Mouse (Mus musculus) kidney, embryonic 16.5 days (tissue): ENCODE data around the gene Lsm2. TPM values are rescaled to one million over a fixed set of nuclear protein-coding genes. Genes with fewer than 3 reads are reported as not detected.
A peak's percentile ranks its signal among the peaks of the same experiment; 100 is the strongest.

ENCODE experiments used
- ATAC-seq: fragments of 200-750 bp; cut with Nextera tagmentation; 2 replicates; pipeline ENCODE4 v1.8.0; 2017; ENCODE audit warnings: moderate TSS enrichment; ENCODE audit not compliant: low FRiP score, low TSS enrichment
- H3K27ac ChIP-seq: fragments of 300-500 bp; sonication (generic); 2 replicates; pipeline ENCODE4 v1.5.1; 2014; ENCODE audit warnings: low read length
- H3K27me3 ChIP-seq: fragments of 300-500 bp; sonication (generic); 2 replicates; pipeline ENCODE4 v1.6.1; 2014; ENCODE audit warnings: low read length, control low read depth, mixed read lengths; ENCODE audit not compliant: insufficient read depth
- H3K36me3 ChIP-seq: fragments of 300-500 bp; sonication (generic); 2 replicates; pipeline ENCODE4 v1.6.1; 2014; ENCODE audit warnings: low read length, control low read depth, mixed read lengths; ENCODE audit not compliant: insufficient read depth
- H3K4me1 ChIP-seq: fragments of 300-500 bp; sonication (generic); 2 replicates; pipeline ENCODE4 v1.6.1; 2014; ENCODE audit warnings: low read length, control low read depth, mixed read lengths; ENCODE audit not compliant: insufficient read depth
- H3K4me2 ChIP-seq: fragments of 300-500 bp; sonication (generic); replicated peaks from 2 replicates; pipeline ENCODE4 v1.6.1; 2014; ENCODE audit warnings: low read depth, low read length
- H3K4me3 ChIP-seq: fragments of 300-500 bp; sonication (generic); 2 replicates; pipeline ENCODE4 v1.5.1; 2014; ENCODE audit warnings: mild to moderate bottlenecking, low read length
- H3K9ac ChIP-seq: fragments of 300-500 bp; sonication (generic); replicated peaks from 2 replicates; pipeline ENCODE4 v1.6.1; 2014; ENCODE audit warnings: low read length
- H3K9me3 ChIP-seq: fragments of 300-500 bp; sonication (generic); 2 replicates; pipeline ENCODE4 v1.6.1; 2016; ENCODE audit warnings: low read length, control low read depth
- WGBS: fragments of 180-500 bp; shearing (Covaris S2); extraction: QIAGEN DNeasy Blood & Tissue Kit; methylation state at CpG from one replicate; pipeline ENCODE4 v1.1.7; 2014; 5-methylcytosine and 5-hydroxymethylcytosine counted together
- polyA plus RNA-seq: library from polyadenylated mRNA; unstranded; fragments of >200 nt; fragmentation: Nextera tagmentation; extraction: Ambion mirVana; gene quantifications from 2 replicates; pipeline ENCODE4 v1.2.1, GENCODE M21; 2015

Gene Lsm2
- polyA plus RNA-seq, result 206 and 230 TPM in 2 replicates

DNA sequence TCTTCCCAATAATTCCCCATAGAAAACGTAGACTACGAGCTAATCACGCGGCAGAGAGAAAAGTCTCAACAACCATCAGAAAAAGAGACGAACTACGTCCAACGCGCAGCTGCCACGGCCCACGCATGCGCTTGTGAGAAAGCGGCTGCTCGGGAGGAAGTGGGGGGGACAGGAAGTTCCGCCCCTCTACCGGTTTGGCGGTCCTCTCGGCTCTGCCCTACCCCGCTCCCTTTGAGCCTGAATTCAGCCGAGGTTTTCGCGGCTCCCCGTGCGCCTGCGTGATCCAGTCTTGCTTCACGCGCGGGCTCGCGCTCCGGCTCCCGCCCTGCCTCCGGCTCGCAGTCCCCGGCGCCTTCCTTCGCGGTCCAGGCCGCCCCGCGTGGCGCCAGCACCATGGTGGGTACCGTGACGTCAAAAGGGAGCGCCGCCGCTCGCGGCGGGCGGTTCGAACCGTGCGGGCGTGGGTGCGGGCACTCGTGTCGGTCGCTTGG is at the start of gene Lsm2:
Gene Lsm2 (plus strand): TSS at position 173 of the 491 bp plus-strand sequence.
- 0% methylated on average over 58 of the region's 58 CpGs for WGBS
- Histone ChIP-seq H3K27ac (peak within 1 kb of the TSS; percentile 99), H3K4me3 (peak within 1 kb of the TSS; percentile 92), H3K27me3 (no peaks in the 10 kb centered on the region), H3K9ac (peak within 1 kb of the TSS; percentile 96), H3K4me1 (peaks cover 27% of the 10 kb centered on the region), H3K9me3 (no peaks in the 10 kb centered on the region), H3K36me3 (peaks cover 17% of the 10 kb centered on the region), H3K4me2 (peak within 1 kb of the TSS; percentile 82)
- ATAC-seq, result peak; percentile 94

DNA sequence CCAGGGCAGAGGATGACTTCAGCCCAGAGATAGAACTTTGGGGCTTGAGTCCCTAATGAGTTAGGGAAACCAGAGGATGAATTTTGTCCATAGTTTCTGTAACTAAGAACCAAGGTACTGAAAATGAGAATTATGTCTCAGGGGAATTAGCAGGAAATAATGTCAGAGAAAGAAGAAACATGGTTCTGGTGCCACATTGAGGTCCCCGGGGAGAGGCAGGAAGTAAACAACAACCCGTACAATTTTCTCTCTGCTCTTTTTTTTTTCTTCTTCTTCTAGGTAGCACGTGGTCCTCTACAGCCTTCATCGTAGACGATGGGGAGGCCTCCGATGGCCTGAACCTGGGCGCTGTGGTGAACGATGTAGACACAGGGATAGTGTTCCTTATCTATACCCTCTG is 49.4 kb upstream of the Lsm2 start:
- no peak for ATAC-seq
- H3K4me3 ChIP-seq, result peak overlapping the region; percentile 76
- no peaks in the 10 kb centered on the region for H3K36me3 ChIP-seq
- 85% methylated on average over 8 of the region's 8 CpGs for WGBS
- H3K9ac ChIP-seq, result peak overlapping the region; percentile 83
- peak overlapping the region; percentile 74 for H3K4me2 ChIP-seq
- no peaks in the 10 kb centered on the region for H3K27me3 ChIP-seq
- no peaks in the 10 kb centered on the region for H3K9me3 ChIP-seq
- H3K27ac ChIP-seq, result no peak overlapping the region
- H3K4me1 ChIP-seq, result peaks cover 14% of the 10 kb centered on the region

DNA sequence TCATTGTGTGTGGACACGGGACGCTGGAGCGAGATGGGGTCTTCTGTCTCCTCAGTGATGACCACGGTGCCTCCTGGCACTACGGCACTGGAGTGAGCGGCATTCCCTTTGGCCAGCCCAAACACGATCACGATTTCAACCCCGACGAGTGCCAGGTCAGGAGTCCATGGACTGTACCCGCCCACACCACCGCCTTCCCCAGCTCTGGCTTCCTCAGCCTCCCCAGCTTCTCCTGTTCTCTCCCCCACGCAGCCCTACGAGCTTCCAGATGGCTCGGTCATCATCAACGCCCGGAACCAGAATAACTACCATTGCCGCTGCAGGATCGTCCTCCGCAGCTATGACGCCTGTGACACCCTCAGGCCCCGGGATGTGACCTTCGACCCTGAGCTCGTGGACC is 47.6 kb upstream of the Lsm2 start:
- H3K27me3 ChIP-seq, result no peaks in the 10 kb centered on the region
- H3K4me3 ChIP-seq, result no peak overlapping the region
- H3K9me3 ChIP-seq, result no peaks in the 10 kb centered on the region
- H3K36me3 ChIP-seq, result no peaks in the 10 kb centered on the region
- H3K27ac ChIP-seq, result no peak overlapping the region
- 56% methylated on average over 24 of the region's 24 CpGs for WGBS
- H3K4me1 ChIP-seq, result peaks cover 14% of the 10 kb centered on the region
- peak overlapping the region; percentile 34 for H3K4me2 ChIP-seq
- no peak overlapping the region for H3K9ac ChIP-seq
- no peak for ATAC-seq

DNA sequence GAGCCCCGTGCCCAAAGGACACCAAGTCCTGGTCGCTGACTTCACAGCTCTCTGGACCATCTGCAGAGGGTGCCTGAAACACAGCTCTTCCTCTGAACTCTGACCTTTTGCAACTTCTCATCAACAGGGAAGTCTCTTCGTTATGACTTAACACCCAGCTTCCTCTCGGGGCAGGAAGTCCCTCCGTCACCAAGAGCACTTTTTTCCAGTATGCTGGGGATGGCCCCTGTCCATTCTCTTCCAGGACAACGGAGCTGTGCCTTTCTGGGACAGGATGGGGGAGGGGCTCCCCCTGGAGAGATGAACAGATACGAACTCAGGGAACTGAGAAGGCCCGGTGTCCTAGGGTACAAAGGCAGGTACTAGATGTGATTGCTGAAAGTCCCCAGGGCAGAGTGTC is 46.8 kb upstream of the Lsm2 start:
- no peaks in the 10 kb centered on the region for H3K36me3 ChIP-seq
- H3K9ac ChIP-seq, result no peak overlapping the region
- H3K9me3 ChIP-seq, result no peaks in the 10 kb centered on the region
- H3K27me3 ChIP-seq, result no peaks in the 10 kb centered on the region
- H3K4me1 ChIP-seq, result peaks cover 14% of the 10 kb centered on the region
- WGBS, result 45% methylated on average over 8 of the region's 8 CpGs
- H3K27ac ChIP-seq, result no peak overlapping the region
- no peak overlapping the region for H3K4me3 ChIP-seq
- no peak for ATAC-seq
- peak overlapping the region; percentile 34; the same call in 1 of the 2 replicates for H3K4me2 ChIP-seq

DNA sequence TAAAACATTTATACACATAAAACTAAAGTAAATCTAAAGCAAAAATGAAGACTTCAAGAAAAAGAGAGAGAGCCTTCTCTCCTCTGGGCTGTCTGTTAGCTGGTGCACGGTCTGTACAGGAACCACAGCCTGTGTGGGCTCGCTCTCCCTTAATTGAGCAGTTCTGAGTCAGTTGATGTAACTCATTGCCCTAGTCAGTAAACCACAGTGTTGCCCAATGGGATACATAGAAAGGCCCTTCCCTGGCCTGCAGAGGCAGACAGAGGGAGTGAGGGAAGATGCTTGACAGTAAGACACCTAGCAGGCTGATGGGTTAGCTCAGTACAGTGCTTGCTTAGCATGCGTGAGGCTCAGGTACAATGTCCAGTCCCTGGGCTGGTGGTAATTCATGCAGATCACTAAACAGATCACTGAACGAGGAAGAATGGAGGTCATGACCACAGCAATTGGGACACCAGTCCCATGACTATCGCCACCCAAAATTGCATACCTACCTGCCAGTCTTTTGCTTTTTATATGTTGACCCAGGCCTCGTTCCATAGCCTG is 43.6 kb upstream of the Lsm2 start:
- peaks cover 10% of the 10 kb centered on the region for H3K4me1 ChIP-seq
- H3K4me2 ChIP-seq, result no peak overlapping the region
- no peak overlapping the region for H3K9ac ChIP-seq
- 72% methylated on average over 6 of the region's 6 CpGs for WGBS
- H3K27ac ChIP-seq, result no peak overlapping the region
- no peaks in the 10 kb centered on the region for H3K27me3 ChIP-seq
- H3K36me3 ChIP-seq, result no peaks in the 10 kb centered on the region
- H3K4me3 ChIP-seq, result no peak overlapping the region
- no peak for ATAC-seq
- H3K9me3 ChIP-seq, result no peaks in the 10 kb centered on the region

DNA sequence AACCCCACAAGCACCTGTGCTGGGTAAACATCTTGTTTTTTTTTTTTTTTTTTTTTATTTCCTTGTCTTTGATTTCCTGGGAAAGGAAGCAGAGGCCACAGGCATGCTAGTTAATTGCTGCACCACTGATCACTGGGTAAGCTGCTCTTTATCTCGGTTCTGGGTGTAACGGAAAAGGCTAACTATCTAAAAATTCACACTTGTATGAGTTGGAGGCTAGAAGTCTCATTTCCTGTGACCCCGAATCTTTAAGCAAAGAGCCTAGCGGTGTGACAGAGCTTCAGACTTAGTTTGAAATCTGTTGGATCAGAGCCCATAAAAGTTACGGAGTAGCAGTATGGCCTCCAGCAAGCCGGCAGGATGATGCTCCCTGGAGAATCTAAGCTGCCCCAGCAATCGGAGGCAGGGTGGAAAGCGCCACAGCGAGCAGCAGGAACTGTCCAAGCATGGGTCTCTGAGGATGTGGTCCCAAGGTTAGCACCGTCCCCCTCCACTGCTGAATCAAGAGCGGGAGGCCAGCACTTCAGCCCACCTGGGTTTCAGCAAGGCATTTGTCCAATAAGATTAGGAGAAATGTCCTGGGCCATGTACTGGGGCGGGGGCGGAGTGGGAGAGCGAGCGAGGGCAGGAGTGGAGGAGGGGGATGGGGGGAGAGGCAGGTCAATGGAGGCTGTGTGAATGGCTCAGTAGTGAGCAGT is 40.2 kb upstream of the Lsm2 start:
- H3K27ac ChIP-seq, result peak overlapping the region; percentile 31; the same call in 1 of the 2 replicates
- H3K4me2 ChIP-seq, result peak overlapping the region; percentile 64
- peaks cover 3% of the 10 kb centered on the region; the same call in 1 of the 2 replicates for H3K4me1 ChIP-seq
- H3K36me3 ChIP-seq, result no peaks in the 10 kb centered on the region
- peak overlapping the region; percentile 36 for H3K4me3 ChIP-seq
- ATAC-seq, result peak; percentile 43; the same call in 1 of the 2 replicates
- no peaks in the 10 kb centered on the region for H3K9me3 ChIP-seq
- H3K27me3 ChIP-seq, result no peaks in the 10 kb centered on the region
- peak overlapping the region; percentile 58 for H3K9ac ChIP-seq
- WGBS, result 5% methylated on average over 13 of the region's 15 CpGs

DNA sequence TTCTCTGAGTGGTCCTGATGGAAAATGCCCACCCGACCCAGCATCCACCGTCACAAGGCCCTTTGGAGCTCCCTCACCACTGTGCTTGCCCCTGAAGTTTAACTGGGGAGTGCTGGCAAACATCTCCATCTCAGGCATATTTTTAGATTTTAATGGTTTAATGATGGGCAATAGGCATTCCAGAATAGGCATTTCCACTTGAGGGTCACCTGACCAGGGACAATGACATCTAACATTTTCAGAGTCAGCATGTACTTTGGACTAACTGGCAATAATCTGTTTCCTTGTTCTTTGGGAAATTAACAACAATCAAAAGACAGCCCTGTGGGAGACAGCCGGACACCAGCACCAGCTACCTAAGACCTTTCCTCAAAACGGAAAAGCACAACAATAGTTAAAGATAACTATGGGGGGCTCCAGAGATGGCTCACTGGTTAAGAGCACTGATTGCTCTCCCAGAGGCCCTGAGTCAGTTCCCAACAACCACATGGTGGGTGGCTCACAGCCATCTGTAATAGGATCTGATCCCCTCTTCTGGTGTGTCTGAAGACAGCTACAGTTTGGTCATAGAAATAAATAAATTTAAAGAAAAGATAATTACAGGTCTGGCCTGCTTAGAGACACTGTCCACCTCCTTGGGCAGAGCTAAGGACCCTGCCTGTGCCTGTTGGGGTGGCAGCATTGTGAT is 38.4 kb upstream of the Lsm2 start:
- Histone ChIP-seq H3K4me2 (no peak overlapping the region), H3K36me3 (no peaks in the 10 kb centered on the region), H3K4me1 (peaks cover 3% of the 10 kb centered on the region; the same call in 1 of the 2 replicates), H3K9me3 (no peaks in the 10 kb centered on the region), H3K27ac (no peak overlapping the region), H3K9ac (no peak overlapping the region), H3K27me3 (no peaks in the 10 kb centered on the region), H3K4me3 (no peak overlapping the region)
- 85% methylated on average over 4 of the region's 4 CpGs for WGBS
- ATAC-seq, result no peak

DNA sequence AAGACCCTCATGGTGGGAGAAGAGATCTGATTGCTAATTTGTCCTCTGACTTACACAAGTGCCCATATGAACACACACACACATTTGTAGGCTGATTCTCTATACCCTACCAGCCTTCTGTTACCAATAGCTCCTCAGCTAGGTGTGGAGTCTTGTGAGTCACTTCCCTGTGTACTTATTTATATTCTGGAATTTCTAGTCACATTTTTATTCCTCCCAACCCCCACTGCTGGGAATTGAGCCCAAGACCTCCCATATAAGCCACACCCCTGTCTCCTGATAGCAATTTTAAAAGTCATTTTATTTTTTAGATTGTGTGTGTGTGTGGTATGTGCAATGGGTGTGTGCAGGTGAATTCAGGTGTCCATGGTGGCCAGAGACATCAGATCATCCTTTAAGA is 37.3 kb upstream of the Lsm2 start:
- no peak overlapping the region for H3K27ac ChIP-seq
- H3K9me3 ChIP-seq, result no peaks in the 10 kb centered on the region
- no peaks in the 10 kb centered on the region for H3K27me3 ChIP-seq
- peaks cover 3% of the 10 kb centered on the region; the same call in 1 of the 2 replicates for H3K4me1 ChIP-seq
- no peak for ATAC-seq
- H3K9ac ChIP-seq, result no peak overlapping the region
- no peak overlapping the region for H3K4me3 ChIP-seq
- H3K36me3 ChIP-seq, result peaks cover 3% of the 10 kb centered on the region; the same call in 1 of the 2 replicates
- H3K4me2 ChIP-seq, result no peak overlapping the region

DNA sequence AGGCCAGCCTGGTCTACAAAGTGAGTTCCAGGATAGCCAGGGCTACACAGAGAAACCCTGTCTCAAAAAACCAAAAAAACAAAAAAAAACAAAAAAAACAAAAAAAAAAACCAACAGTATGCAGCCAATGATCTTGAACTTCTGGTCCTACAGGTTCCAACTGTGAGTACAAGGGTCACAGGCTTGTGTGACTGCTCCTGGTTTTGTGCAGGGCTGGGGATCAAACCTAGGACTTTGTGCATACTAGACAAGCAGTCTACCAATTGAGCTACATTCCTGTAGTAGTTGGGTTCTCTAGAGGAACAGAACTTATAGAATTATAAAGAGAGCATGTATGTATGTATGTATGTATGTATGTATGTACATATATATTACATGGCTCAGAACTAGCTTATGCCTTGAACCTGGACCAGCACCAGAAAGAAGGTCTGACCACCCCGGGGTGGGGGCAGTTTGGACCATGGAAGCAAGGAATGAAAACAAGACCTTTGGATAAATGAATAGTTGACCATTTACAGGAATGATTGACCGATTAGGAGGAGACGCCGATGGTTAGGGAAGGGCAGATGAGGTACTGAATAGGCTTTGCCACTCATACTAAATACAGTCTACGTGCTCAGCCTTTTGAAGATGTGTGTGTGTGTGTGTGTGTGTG is 35.0 kb upstream of the Lsm2 start:
- 76% methylated on average over 5 of the region's 5 CpGs for WGBS
- peak overlapping the region; percentile 45; the same call in 1 of the 2 replicates for H3K27ac ChIP-seq

More for the DNA sequence above, 35.0 kb upstream of the Lsm2 start:
- H3K9me3 ChIP-seq, result no peaks in the 10 kb centered on the region
- peaks cover 11% of the 10 kb centered on the region for H3K4me1 ChIP-seq
- H3K4me2 ChIP-seq, result no peak overlapping the region
- no peaks in the 10 kb centered on the region for H3K27me3 ChIP-seq
- peaks cover 21% of the 10 kb centered on the region for H3K36me3 ChIP-seq
- no peak overlapping the region for H3K4me3 ChIP-seq
- H3K9ac ChIP-seq, result no peak overlapping the region
- ATAC-seq, result 0 out of 2 replicates have a peak, but pooled peaks have one; percentile 27
